Mouse (Mus musculus): ENCODE results near the gene Mbd6.
"Not testable (repeated sequence)": the region's sequence is repeated elsewhere in the genome, so short reads cannot be mapped to it uniquely, and the experiment has no call there.

- not testable (repeated sequence) for TF ChIP-seq CTCF (IDR thresholded peaks at IDR 0.05; ENCODE audit: borderline replicate concordance, insufficient read depth, low read length); POLR2A (IDR thresholded peaks at IDR 0.05; ENCODE audit: low read depth, low read length)
These were observed 24.7 kb upstream of the Mbd6 start for GRCm38 (mm10) chr10:127313516-127313915.

All from embryonic fibroblast, embryonic 13.5 days (primary cell).